Mouse (Mus musculus) intestine, postnatal 0 days (tissue): ENCODE data around the gene Prkaca. TPM values are rescaled to one million over a fixed set of nuclear protein-coding genes. Genes with fewer than 3 reads are reported as not detected.
A peak's percentile ranks its signal among the peaks of the same experiment; 100 is the strongest.

Source experiments
- ATAC-seq: fragments of 200-750 bp; cut with Nextera tagmentation; 2 replicates; pipeline ENCODE4 v1.8.0; 2017; ENCODE audit warnings: mild to moderate bottlenecking, moderate TSS enrichment, moderate library complexity
- H3K27ac ChIP-seq: fragments of 300-500 bp; sonication (generic); 2 replicates; pipeline ENCODE4 v1.5.1; 2014; ENCODE audit warnings: mild to moderate bottlenecking, low read depth, low read length, moderate library complexity
- H3K27me3 ChIP-seq: fragments of 300-500 bp; sonication (generic); replicated peaks from 2 replicates; pipeline ENCODE4 v1.6.1; 2014; ENCODE audit warnings: low read length, mixed read lengths; ENCODE audit not compliant: control insufficient read depth, insufficient read depth
- H3K36me3 ChIP-seq: fragments of 300-500 bp; sonication (generic); 2 replicates; pipeline ENCODE4 v1.6.1; 2014; ENCODE audit warnings: mild to moderate bottlenecking, moderate library complexity; ENCODE audit not compliant: control insufficient read depth, insufficient read depth
- H3K4me1 ChIP-seq: fragments of 300-500 bp; sonication (generic); replicated peaks from 2 replicates; pipeline ENCODE4 v1.6.1; 2014; ENCODE audit warnings: antibody characterized with exemption, low read length, mixed read lengths; ENCODE audit not compliant: control insufficient read depth, insufficient read depth
- H3K4me2 ChIP-seq: fragments of 300-500 bp; sonication (generic); replicated peaks from 2 replicates; pipeline ENCODE4 v1.6.1; 2014; ENCODE audit warnings: low read depth, mild to moderate bottlenecking, moderate library complexity
- H3K4me3 ChIP-seq: fragments of 300-500 bp; sonication (generic); 2 replicates; pipeline ENCODE4 v1.5.1; 2014; ENCODE audit warnings: low read depth, low read length
- H3K9ac ChIP-seq: fragments of 300-500 bp; sonication (generic); 2 replicates; pipeline ENCODE4 v1.6.1; 2014; ENCODE audit warnings: mild to moderate bottlenecking, low read depth, low read length
- H3K9me3 ChIP-seq: fragments of 300-500 bp; sonication (generic); 2 replicates; pipeline ENCODE4 v1.6.1; 2016; ENCODE audit warnings: mixed run types; ENCODE audit not compliant: control insufficient read depth
- CTCF ChIP-seq: sonication (generic); IDR thresholded peaks from 2 replicates; pipeline ENCODE4 v1.5.1; 2016; ENCODE audit warnings: low read depth, mild to moderate bottlenecking, control low read depth, antibody characterized with exemption, moderate library complexity
- WGBS: fragments of 180-500 bp; shearing (Covaris S2); extraction: QIAGEN DNeasy Blood & Tissue Kit; methylation state at CpG from one replicate; pipeline ENCODE4 v1.1.7; 2014; 5-methylcytosine and 5-hydroxymethylcytosine counted together
- polyA plus RNA-seq: library from polyadenylated mRNA; unstranded; fragments of >200 nt; fragmentation: Nextera tagmentation; extraction: Ambion mirVana; gene quantifications from 2 replicates; pipeline ENCODE4 v1.2.1, GENCODE M21; 2015

Prkaca gene
- polyA plus RNA-seq, 1 experiment from 2014 or later = 70.7 TPM

DNA sequence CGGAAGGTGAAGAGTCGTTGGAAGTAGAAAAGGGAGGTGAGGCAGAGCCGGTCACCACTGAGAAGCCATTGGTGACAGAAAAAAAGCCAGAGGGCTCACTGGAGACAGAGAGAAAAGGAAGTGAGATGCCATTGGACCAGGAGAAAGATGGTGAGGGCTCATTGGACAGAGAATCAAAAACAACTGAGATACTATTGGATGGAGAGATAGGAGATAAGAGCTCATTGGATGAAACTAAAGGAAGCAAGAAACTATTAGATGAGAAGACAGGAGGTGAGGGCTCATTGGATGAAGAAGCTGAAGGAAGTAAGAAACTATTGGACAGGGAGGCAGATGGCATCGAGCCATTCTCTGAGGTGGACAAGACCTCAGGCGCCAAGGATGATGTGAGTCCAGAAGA lies 56.5 kb downstream of the Prkaca start:
- no peak overlapping the region for H3K4me2 ChIP-seq
- H3K4me1 ChIP-seq = no peaks in the 10 kb centered on the region
- no peaks in the 10 kb centered on the region for H3K9me3 ChIP-seq
- H3K27ac ChIP-seq = no peak overlapping the region
- no peak overlapping the region for H3K9ac ChIP-seq
- no peak for ATAC-seq
- H3K27me3 ChIP-seq = peaks cover 7% of the 10 kb centered on the region; the same call in 1 of the 2 replicates
- H3K36me3 ChIP-seq = no peaks in the 10 kb centered on the region
- WGBS = 84% methylated on average over 5 of the region's 5 CpGs
- H3K4me3 ChIP-seq = no peak overlapping the region
- no peak for TF ChIP-seq CTCF

DNA sequence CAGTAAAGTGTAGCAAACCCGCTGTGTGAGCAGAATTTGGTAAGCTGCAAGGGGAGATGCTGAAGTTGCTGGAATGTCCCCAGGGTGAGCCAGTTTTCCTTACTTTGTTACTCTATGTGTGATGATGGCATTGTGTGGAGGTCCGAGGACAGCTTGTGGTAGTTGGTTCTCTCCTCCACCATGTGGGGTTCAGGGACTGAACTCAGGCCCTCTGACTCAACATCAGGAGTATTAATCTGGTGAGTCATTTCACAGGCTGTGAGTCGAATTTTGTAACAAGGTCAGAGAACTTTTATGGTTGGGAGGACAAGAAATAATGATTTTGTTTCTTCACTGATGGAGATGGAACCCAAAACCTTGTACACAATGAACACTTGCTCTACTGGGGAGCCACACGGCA lies 60.0 kb downstream of the Prkaca start:
- Histone ChIP-seq H3K27me3 (no peaks in the 10 kb centered on the region), H3K4me1 (no peaks in the 10 kb centered on the region), H3K4me2 (no peak overlapping the region), H3K9ac (no peak overlapping the region), H3K9me3 (no peaks in the 10 kb centered on the region), H3K36me3 (no peaks in the 10 kb centered on the region), H3K27ac (no peak overlapping the region), H3K4me3 (no peak overlapping the region)
- WGBS = 67% methylated on average over 4 of the region's 4 CpGs
- ATAC-seq = no peak
- no peak for TF ChIP-seq CTCF

DNA sequence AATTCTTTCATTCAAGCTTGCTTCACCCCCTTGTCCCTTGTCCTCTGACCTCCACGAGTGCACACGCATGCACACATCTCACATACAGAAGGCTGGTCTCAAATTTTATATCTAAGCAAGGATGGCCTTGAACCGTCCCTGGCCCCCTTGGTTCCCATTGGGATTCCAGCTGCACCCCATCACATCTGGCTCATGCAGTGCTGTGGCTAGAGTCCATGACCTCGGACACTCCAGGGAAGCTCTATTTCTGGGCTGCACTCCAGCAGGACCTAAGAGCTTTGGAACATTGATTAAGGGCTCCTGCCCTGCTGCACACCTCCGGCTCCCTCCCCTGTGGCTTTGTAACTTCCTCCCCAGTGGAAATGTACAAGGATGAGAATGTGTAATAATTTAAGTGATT lies 65.2 kb downstream of the Prkaca start:
- WGBS = 69% methylated on average over 5 of the region's 5 CpGs
- no peak for ATAC-seq

DNA sequence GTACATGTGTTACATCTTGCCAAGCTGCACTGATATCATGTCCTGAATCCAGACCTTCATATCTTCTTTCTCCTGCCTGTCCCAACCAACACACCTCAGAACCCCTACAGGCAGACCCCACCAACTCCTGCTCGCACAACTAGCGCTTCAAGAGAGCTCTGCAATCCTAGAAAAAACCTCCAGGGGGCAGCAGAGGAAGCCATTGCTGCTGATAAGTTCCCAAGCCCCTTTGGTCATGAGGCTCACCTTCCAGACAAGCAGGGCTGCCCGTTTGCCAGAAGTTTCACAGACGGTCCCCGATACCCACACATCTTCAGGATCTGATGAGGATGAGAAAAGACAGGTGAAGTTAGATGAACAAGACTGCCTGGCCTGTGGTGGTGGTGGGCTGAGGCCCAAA lies 66.3 kb downstream of the Prkaca start:
- Histone ChIP-seq H3K9me3 (no peaks in the 10 kb centered on the region), H3K27me3 (peaks cover 16% of the 10 kb centered on the region), H3K9ac (no peak overlapping the region), H3K4me3 (no peak overlapping the region), H3K27ac (no peak overlapping the region), H3K4me2 (no peak overlapping the region), H3K4me1 (no peaks in the 10 kb centered on the region), H3K36me3 (no peaks in the 10 kb centered on the region)
- no peak for ATAC-seq
- TF ChIP-seq CTCF = peak; percentile 92
- 7% methylated on average over 5 of the region's 5 CpGs for WGBS

More for the DNA sequence above, 65.2 kb downstream of the Prkaca start:
- Histone ChIP-seq H3K27me3 (peaks cover 6% of the 10 kb centered on the region; the same call in 1 of the 2 replicates), H3K4me2 (no peak overlapping the region), H3K27ac (no peak overlapping the region), H3K4me1 (no peaks in the 10 kb centered on the region), H3K4me3 (no peak overlapping the region), H3K9me3 (no peaks in the 10 kb centered on the region), H3K36me3 (no peaks in the 10 kb centered on the region), H3K9ac (no peak overlapping the region)
- no peak for TF ChIP-seq CTCF

DNA sequence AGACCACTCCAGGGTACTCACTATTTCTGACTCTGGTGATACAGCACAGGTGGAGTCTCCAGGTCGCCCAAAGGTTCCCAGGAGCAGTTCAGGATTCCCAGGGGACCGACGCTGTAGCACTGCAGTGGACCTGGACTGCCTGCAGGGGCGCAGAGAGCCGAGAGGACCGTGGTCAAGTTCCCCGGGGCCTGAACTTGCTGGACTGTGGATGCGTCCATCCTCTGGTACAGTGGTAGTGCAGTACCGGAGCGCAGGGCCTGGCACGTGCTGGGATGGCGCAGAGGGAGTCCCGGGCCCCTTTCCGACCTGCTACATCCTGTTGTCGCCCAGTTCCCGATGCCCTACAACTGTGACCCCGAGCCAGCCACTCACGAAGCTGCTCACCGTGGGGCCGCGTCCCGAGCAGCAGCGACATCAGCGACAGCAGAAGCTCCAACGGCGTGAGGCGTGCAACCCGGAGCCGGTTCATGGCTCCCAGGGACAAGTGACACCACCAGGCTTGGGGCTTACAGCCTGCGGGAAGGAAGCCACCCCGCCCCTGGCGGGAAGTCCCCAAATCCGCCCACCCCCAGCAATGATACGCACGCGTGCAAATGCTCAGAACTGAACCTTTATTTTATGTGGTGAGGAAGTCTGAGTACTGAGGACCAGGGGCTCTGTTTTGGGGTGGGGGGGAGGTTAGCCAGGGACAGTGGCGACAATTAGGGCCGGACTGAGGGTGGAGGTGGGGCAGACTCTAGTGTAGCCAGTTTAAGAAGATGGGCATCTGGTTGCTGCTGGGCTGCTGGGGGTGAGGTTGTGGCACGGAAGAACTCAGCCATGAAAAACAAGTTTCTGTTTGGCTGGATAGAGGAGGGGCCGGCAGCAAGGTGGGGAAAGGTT lies 69.5 kb downstream of the Prkaca start, which contains the start of gene Il27ra:
Gene Il27ra, minus strand, starts transcription at position 524 of the 882 bp plus-strand sequence.
- ATAC-seq = peak; percentile 62
- H3K9ac ChIP-seq = no peak within 1 kb of the TSS

DNA sequence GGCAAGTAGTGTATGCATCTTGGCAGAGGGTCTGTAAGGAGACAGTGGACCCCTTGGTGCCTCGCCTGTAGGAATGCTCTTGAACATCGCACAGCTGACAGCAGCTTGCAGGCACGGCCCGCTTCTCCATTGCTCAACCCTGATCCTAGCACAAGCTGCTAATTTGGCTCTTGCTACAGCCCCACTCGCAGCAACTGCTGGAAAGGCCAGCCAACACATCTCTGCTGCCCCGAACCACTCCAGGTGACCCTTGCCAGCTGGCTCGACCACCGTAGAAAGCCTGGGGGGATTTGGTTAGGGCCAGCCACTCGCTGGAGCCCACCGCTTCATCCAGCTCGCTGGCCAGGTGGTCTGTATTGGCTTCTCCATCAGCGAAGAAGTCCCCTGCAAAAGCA lies 70.2 kb downstream of the Prkaca start:
- 52% methylated on average over 12 of the region's 12 CpGs for WGBS
- H3K4me1 ChIP-seq = no peaks in the 10 kb centered on the region
- TF ChIP-seq CTCF = no peak
- ATAC-seq = no peak
- no peak overlapping the region for H3K9ac ChIP-seq
- no peaks in the 10 kb centered on the region for H3K9me3 ChIP-seq
- no peak overlapping the region for H3K4me3 ChIP-seq
- peaks cover 31% of the 10 kb centered on the region for H3K27me3 ChIP-seq
- no peaks in the 10 kb centered on the region for H3K36me3 ChIP-seq
- H3K27ac ChIP-seq = no peak overlapping the region
- H3K4me2 ChIP-seq = peak overlapping the region; percentile 63

More for the DNA sequence above, 69.5 kb downstream of the Prkaca start, which contains the start of gene Il27ra:
- WGBS = 10% methylated on average over 40 of the region's 40 CpGs
- TF ChIP-seq CTCF = peak; percentile 85
- no peak within 1 kb of the TSS for H3K27ac ChIP-seq
- no peaks in the 10 kb centered on the region for H3K36me3 ChIP-seq
- peaks cover 31% of the 10 kb centered on the region for H3K27me3 ChIP-seq
- no peaks in the 10 kb centered on the region for H3K9me3 ChIP-seq
- H3K4me1 ChIP-seq = no peaks in the 10 kb centered on the region
- H3K4me2 ChIP-seq = peak within 1 kb of the TSS; percentile 63
- peak within 1 kb of the TSS; percentile 28 for H3K4me3 ChIP-seq
